In genomic region chr4:7688516-7688915, GRCm38 (mm10) we compare ENCODE assay signal across 27 mouse cellular contexts.
"Had no signal": no experiment of that assay in that cellular context is flagged by ENCODE, and none has a peak within 500 bp of the region (broad histone marks: within the 10 kb centered on the region; RNA-seq: fewer than 3 reads in every experiment).

No protein-coding gene starts in this region.

- DNase-seq: gastrocnemius, adult 2 months; gastrocnemius, postnatal 10 days; gastrocnemius, postnatal 25 days; heart, adult 2 months; heart, postnatal 14 days; heart, postnatal 36 days; kidney, adult 11 months; kidney, adult 2 months; kidney, adult 9 months; kidney, postnatal 10 days; kidney, postnatal 25 days; kidney, postnatal 4 days; layer of hippocampus, adult 9-11 months; layer of hippocampus, postnatal 36 days; left cerebral cortex, postnatal 4 days had no signal

- H3K4me3 ChIP-seq: gastrocnemius, adult 2 months; heart, adult 2 months; heart, embryonic 13.5 days; heart, embryonic 15.5 days; hindbrain, embryonic 13.5 days; hindbrain, embryonic 15.5 days; layer of hippocampus, adult 2 months; limb, embryonic 13.5 days; limb, embryonic 15.5 days; liver, embryonic 12.5 days had no signal

- H3K27ac ChIP-seq: gastrocnemius, adult 2 months; heart, adult 2 months; heart, embryonic 13.5 days; heart, embryonic 15.5 days; hindbrain, embryonic 13.5 days; hindbrain, embryonic 15.5 days; hindbrain, postnatal 0 days; layer of hippocampus, adult 2 months; limb, embryonic 13.5 days; limb, embryonic 15.5 days; liver, embryonic 12.5 days; liver, embryonic 14.5 days had no signal

- H3K36me3 ChIP-seq: heart, embryonic 13.5 days; heart, embryonic 15.5 days; hindbrain, embryonic 13.5 days; hindbrain, embryonic 15.5 days; limb, embryonic 13.5 days; limb, embryonic 15.5 days; liver, embryonic 12.5 days had no signal

- H3K9ac ChIP-seq: heart, embryonic 13.5 days; heart, embryonic 15.5 days; hindbrain, embryonic 13.5 days; hindbrain, embryonic 15.5 days; limb, embryonic 13.5 days; limb, embryonic 15.5 days; liver, embryonic 12.5 days; liver, embryonic 14.5 days had no signal

- H3K9me3 ChIP-seq: heart, embryonic 15.5 days; hindbrain, embryonic 15.5 days; limb, embryonic 13.5 days; limb, embryonic 15.5 days; liver, embryonic 12.5 days had no signal

- H3K27me3 ChIP-seq: heart, embryonic 13.5 days; heart, embryonic 15.5 days; hindbrain, embryonic 13.5 days; hindbrain, embryonic 15.5 days; limb, embryonic 13.5 days; limb, embryonic 15.5 days; liver, embryonic 12.5 days had no signal

- H3K4me2 ChIP-seq: heart, embryonic 11.5 days; heart, embryonic 13.5 days; heart, embryonic 15.5 days; hindbrain, embryonic 13.5 days; hindbrain, embryonic 15.5 days; limb, embryonic 13.5 days; limb, embryonic 15.5 days; liver, embryonic 12.5 days had no signal

- H3K4me1 ChIP-seq: heart, embryonic 13.5 days; heart, embryonic 15.5 days; hindbrain, embryonic 13.5 days; hindbrain, embryonic 15.5 days; limb, embryonic 13.5 days; limb, embryonic 15.5 days; liver, embryonic 12.5 days had no signal

- ATAC-seq: hindbrain, postnatal 0 days; intestine, embryonic 16.5 days; liver, embryonic 12.5 days had no signal
